Mouse (Mus musculus) heart, embryonic 14.5 days (tissue): ENCODE measurements around the gene Slc26a9. TPM values are rescaled to one million over a fixed set of nuclear protein-coding genes. Genes with fewer than 3 reads are reported as not detected.

Experiments used
- ATAC-seq: fragments of 200-750 bp; cut with Nextera tagmentation; 2 replicates; pipeline ENCODE4 v1.8.0; 2017; ENCODE audit warnings: low read depth, moderate TSS enrichment; ENCODE audit not compliant: insufficient number of reproducible peaks, insufficient read depth, low FRiP score
- H3K27ac ChIP-seq, 2 experiments: fragments of 200-500 bp in 1 of 2; fragments of 300-500 bp in 1 of 2; sonication (generic) in 1 of 2; replicated peaks in 1 of 2; 2 replicates each; pipeline ENCODE4 v1.5.1; 2012 to 2014; ENCODE audit warnings: low read depth in 2 of 2, low read length in 2 of 2, control low read depth in 1 of 2, mild to moderate bottlenecking in 1 of 2, mixed read lengths in 1 of 2; ENCODE audit not compliant: control insufficient read depth in 1 of 2, insufficient read depth in 1 of 2
- H3K27me3 ChIP-seq: fragments of 300-500 bp; sonication (generic); 2 replicates; pipeline ENCODE4 v1.6.1; 2014; ENCODE audit warnings: mild to moderate bottlenecking, low read length, control low read depth; ENCODE audit not compliant: control insufficient read depth, insufficient read depth
- H3K36me3 ChIP-seq: fragments of 300-500 bp; sonication (generic); 2 replicates; pipeline ENCODE4 v1.6.1; 2014; ENCODE audit warnings: mild to moderate bottlenecking, control low read depth, low read length, mixed read lengths; ENCODE audit not compliant: control insufficient read depth, insufficient read depth
- H3K4me1 ChIP-seq, 2 experiments: fragments of 200-500 bp in 1 of 2; fragments of 300-500 bp in 1 of 2; sonication (generic) in 1 of 2; 2 replicates each; pipeline ENCODE4 v1.6.1; 2012 to 2014; ENCODE audit warnings: low read length in 2 of 2, control low read depth in 1 of 2, mixed read lengths in 1 of 2; ENCODE audit not compliant: control insufficient read depth in 2 of 2, insufficient read depth in 2 of 2
- H3K4me2 ChIP-seq: fragments of 300-500 bp; sonication (generic); 2 replicates; pipeline ENCODE4 v1.6.1; 2014; ENCODE audit warnings: mild to moderate bottlenecking, low read length
- H3K4me3 ChIP-seq, 2 experiments: fragments of 200-500 bp in 1 of 2; fragments of 300-500 bp in 1 of 2; sonication (generic) in 1 of 2; 2 replicates each; pipeline ENCODE4 v1.5.1; 2012 to 2014; ENCODE audit warnings: low read length in 2 of 2, mild to moderate bottlenecking in 2 of 2, control low read depth in 1 of 2, low read depth in 1 of 2, moderate library complexity in 1 of 2; ENCODE audit not compliant: control insufficient read depth in 1 of 2, insufficient read depth in 1 of 2
- H3K9ac ChIP-seq: fragments of 300-500 bp; sonication (generic); 2 replicates; pipeline ENCODE4 v1.6.1; 2014; ENCODE audit warnings: mild to moderate bottlenecking, low read length
- H3K9me3 ChIP-seq: fragments of 300-500 bp; sonication (generic); 2 replicates; pipeline ENCODE4 v1.6.1; 2016; ENCODE audit warnings: low read length, control low read depth; ENCODE audit not compliant: control insufficient read depth
- WGBS: fragments of 180-500 bp; shearing (Covaris S2); extraction: QIAGEN DNeasy Blood & Tissue Kit; methylation state at CpG from one replicate; pipeline ENCODE4 v1.1.7; 2014; 5-methylcytosine and 5-hydroxymethylcytosine counted together
- polyA plus RNA-seq: library from polyadenylated mRNA; unstranded; fragments of >200 nt; fragmentation: Nextera tagmentation; extraction: Ambion mirVana; gene quantifications from 2 replicates; pipeline ENCODE4 v1.2.1, GENCODE M21; 2014

Gene Slc26a9
- polyA plus RNA-seq, 1 experiment from 2014 or later, result 0.23 TPM

- H3K36me3 ChIP-seq, result no peaks in the 10 kb centered on the region
- no peak overlapping the region for H3K4me3 ChIP-seq
- no peak overlapping the region for H3K27ac ChIP-seq
- no peaks in the 10 kb centered on the region for H3K4me1 ChIP-seq
- H3K9me3 ChIP-seq, result no peaks in the 10 kb centered on the region
- H3K27me3 ChIP-seq, result no peaks in the 10 kb centered on the region
- H3K9ac ChIP-seq, result no peak overlapping the region
- no peak for ATAC-seq
- WGBS, result 94% methylated on average over 3 of the region's 3 CpGs
- H3K4me2 ChIP-seq, result no peak overlapping the region
Observed at GRCm38 (mm10) chr1:131804166-131804565, 60.3 kb downstream of the Slc26a9 start.

- H3K36me3 ChIP-seq, result no peaks in the 10 kb centered on the region
- H3K4me3 ChIP-seq, result no peak overlapping the region
- H3K27ac ChIP-seq, result no peak overlapping the region
- H3K9ac ChIP-seq, result no peak overlapping the region
- no peaks in the 10 kb centered on the region for H3K9me3 ChIP-seq
- H3K27me3 ChIP-seq, result no peaks in the 10 kb centered on the region
- peaks cover 3% of the 10 kb centered on the region in 2 experiments; a peak in 2 of 4 replicates for H3K4me1 ChIP-seq
- 77% methylated on average over 1 of the region's 1 CpGs for WGBS
- no peak for ATAC-seq
- H3K4me2 ChIP-seq, result no peak overlapping the region
Observed at GRCm38 (mm10) chr1:131808986-131809385, 65.2 kb downstream of the Slc26a9 start.

DNA sequence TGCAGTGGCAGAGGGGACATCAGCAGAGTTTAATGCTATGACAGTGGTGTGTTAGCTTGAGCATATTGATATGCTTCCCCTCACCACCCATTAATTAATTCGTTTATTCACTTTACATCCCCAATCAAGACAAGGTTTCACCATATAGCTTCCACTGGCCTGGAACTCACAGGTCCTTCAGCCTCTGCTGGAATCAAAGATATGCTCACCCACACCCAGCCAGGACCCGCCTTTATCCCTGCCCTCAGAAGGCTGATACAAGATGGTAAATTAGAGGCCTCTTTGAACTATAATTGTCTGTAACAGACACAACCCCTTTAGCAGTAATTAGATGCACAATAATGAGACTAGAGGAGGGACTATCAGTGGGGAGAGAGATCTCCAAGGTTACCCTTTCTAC lies 65.8 kb downstream of the Slc26a9 start:
- H3K27me3 ChIP-seq, result no peaks in the 10 kb centered on the region
- H3K9me3 ChIP-seq, result no peaks in the 10 kb centered on the region
- H3K9ac ChIP-seq, result no peak overlapping the region
- H3K4me1 ChIP-seq, result peaks cover 3% of the 10 kb centered on the region in 2 experiments; a peak in 2 of 4 replicates
- H3K4me3 ChIP-seq, result no peak overlapping the region
- H3K27ac ChIP-seq, result no peak overlapping the region
- no peaks in the 10 kb centered on the region for H3K36me3 ChIP-seq
- ATAC-seq, result no peak
- H3K4me2 ChIP-seq, result no peak overlapping the region
- 60% methylated on average over 2 of the region's 2 CpGs for WGBS

- no peak for ATAC-seq
- WGBS, result 74% methylated on average over 1 of the region's 1 CpGs
- H3K27me3 ChIP-seq, result no peaks in the 10 kb centered on the region
- H3K36me3 ChIP-seq, result no peaks in the 10 kb centered on the region
- no peak overlapping the region for H3K27ac ChIP-seq
- H3K4me2 ChIP-seq, result no peak overlapping the region
- no peaks in the 10 kb centered on the region for H3K9me3 ChIP-seq
- H3K4me3 ChIP-seq, result no peak overlapping the region
- no peak overlapping the region for H3K9ac ChIP-seq
- H3K4me1 ChIP-seq, result peaks cover 3% of the 10 kb centered on the region in 2 experiments; a peak in 2 of 4 replicates
Observed at GRCm38 (mm10) chr1:131811393-131811792, 67.6 kb downstream of the Slc26a9 start.

GRCm38 (mm10) chr1:131812006-131812405 lies 68.2 kb downstream of the Slc26a9 start:
- Histone ChIP-seq H3K27me3 (no peaks in the 10 kb centered on the region), H3K4me1 (peaks cover 3% of the 10 kb centered on the region in 2 experiments; a peak in 2 of 4 replicates), H3K4me2 (no peak overlapping the region)

DNA sequence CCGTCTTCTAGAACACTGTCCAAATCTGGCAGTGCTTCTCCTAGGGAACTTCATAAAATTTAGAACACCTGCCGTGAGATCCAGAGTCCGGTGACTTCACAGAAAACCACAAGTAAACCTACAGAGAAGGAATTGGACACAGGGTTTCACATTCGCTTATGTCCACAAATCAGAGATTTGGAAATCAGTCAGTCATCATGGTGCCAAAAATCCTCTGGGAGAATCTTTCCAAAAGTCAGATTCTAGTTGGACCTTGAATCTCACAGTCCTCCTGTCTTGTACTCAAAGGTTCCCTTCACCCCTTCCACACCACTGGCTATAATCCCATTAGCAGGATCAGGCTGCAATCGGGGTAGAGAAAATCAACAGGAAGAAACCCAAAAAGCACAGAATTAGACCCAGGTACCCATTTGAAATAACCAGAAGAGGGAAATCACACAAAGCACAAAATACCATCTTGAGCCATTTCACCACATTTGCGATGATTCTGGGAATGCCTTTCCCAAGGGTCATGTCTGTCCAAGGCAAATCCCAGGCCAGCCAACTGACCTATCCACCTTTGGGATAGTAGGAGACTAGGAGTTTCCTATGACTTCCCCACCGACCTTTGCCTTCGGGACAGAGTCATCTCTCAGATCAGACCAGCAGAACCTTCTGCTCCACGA lies 68.9 kb downstream of the Slc26a9 start:
- no peak overlapping the region for H3K9ac ChIP-seq
- H3K4me3 ChIP-seq, result no peak overlapping the region
- H3K27ac ChIP-seq, result no peak overlapping the region
- no peaks in the 10 kb centered on the region for H3K36me3 ChIP-seq
- WGBS, result 91% methylated on average over 9 of the region's 9 CpGs
- no peaks in the 10 kb centered on the region for H3K9me3 ChIP-seq
- H3K4me1 ChIP-seq, result peaks cover 3% of the 10 kb centered on the region in 2 experiments; a peak in 2 of 4 replicates
- no peak for ATAC-seq
- no peaks in the 10 kb centered on the region for H3K27me3 ChIP-seq
- H3K4me2 ChIP-seq, result no peak overlapping the region

More at GRCm38 (mm10) chr1:131812006-131812405, 68.2 kb downstream of the Slc26a9 start:
- Histone ChIP-seq H3K9me3 (no peaks in the 10 kb centered on the region), H3K36me3 (no peaks in the 10 kb centered on the region), H3K27ac (no peak overlapping the region), H3K9ac (no peak overlapping the region), H3K4me3 (no peak overlapping the region)
- ATAC-seq, result no peak
- WGBS, result 39% methylated on average over 9 of the region's 9 CpGs

DNA sequence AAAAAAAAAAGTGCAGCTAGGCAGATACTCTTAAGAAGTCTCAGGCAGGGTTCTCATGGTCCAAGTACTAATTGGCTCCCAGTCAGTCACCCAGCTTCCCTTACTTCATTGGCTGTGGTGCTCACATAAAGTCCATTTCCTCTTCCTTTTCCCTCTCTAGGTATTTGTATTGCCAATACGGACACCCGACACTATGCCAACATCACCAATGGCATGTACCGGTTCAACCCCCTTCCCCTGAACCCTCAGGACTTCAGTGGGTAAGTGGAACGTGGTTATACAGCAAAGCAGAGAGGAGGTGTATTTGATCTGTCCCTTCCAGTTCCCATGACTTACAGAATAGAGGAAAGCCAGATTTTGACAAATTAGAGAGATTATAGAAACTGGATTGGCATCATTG lies 69.9 kb downstream of the Slc26a9 start:
- Histone ChIP-seq H3K9me3 (no peaks in the 10 kb centered on the region), H3K27me3 (no peaks in the 10 kb centered on the region), H3K9ac (no peak overlapping the region), H3K36me3 (no peaks in the 10 kb centered on the region), H3K4me2 (no peak overlapping the region), H3K27ac (no peak overlapping the region), H3K4me3 (no peak overlapping the region), H3K4me1 (peaks cover 3% of the 10 kb centered on the region in 2 experiments; a peak in 2 of 4 replicates)
- WGBS, result 87% methylated on average over 4 of the region's 4 CpGs
- no peak for ATAC-seq

DNA sequence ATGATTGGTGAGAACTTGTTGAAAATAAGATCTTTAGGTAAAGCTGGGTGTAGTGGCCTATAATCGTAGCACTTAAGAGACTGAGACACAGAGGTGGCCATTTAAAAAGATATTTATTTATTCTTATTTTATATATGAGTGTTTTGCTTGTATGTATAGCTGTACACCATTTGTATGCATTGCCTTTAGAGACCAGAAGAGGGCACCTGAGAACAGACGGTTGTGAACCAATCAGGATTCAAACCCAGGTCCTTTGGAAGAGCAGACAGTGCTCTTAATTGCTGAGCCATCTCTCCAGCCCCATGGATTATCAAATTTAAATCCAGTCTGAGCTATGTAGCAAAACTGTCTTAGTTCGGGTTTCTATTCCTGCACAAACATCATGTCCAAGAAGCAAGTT lies 70.4 kb downstream of the Slc26a9 start:
- H3K9me3 ChIP-seq, result no peaks in the 10 kb centered on the region
- WGBS, result 81% methylated on average over 3 of the region's 3 CpGs
- H3K9ac ChIP-seq, result no peak overlapping the region
- H3K27ac ChIP-seq, result no peak overlapping the region
- H3K4me1 ChIP-seq, result peaks cover 3% of the 10 kb centered on the region in 2 experiments; a peak in 2 of 4 replicates
- no peaks in the 10 kb centered on the region for H3K27me3 ChIP-seq
- no peaks in the 10 kb centered on the region for H3K36me3 ChIP-seq
- H3K4me2 ChIP-seq, result no peak overlapping the region
- H3K4me3 ChIP-seq, result no peak overlapping the region
- no peak for ATAC-seq
